Mouse (Mus musculus): ENCODE measurements at regions not wholly inside any gene's neighbourhood (a gene's known extent, or its start where the extent isn't known, plus 50 kb on each side); places are given as distances from the start of the nearest gene placed in this dataset.
A peak's percentile ranks its signal among the peaks of the same experiment; 100 is the strongest.

- DNase-seq (ENCODE audit: low spot score in 2 of 2) = no peak
These were observed 89.8 kb downstream of the Kif26a start for GRCm38 (mm10) chr12:112235841-112236240.

DNA sequence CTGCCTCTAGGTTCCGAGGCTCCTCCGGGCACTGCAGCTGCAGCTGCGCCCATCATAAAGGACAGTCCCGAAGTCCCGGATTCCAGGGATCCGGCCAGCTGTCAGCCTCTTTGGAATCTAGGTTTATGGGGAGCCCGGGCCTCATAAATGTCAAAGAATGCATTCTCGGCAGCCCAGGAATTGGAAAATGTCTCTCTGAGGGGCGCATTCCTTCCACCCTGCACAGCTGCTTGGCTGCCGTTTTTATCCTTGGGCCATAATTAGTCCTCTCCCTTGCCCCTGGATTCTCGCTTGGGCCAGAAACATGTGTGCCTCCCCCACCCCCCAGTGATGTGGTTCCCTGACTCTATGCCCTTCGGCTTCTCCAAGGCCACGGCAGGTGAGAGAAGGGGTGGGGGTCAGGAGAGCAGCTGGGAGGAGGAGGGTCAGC, 91.1 kb downstream of the Kif26a start:
- DNase-seq (ENCODE audit: low spot score in 2 of 2) = no peak

DNA sequence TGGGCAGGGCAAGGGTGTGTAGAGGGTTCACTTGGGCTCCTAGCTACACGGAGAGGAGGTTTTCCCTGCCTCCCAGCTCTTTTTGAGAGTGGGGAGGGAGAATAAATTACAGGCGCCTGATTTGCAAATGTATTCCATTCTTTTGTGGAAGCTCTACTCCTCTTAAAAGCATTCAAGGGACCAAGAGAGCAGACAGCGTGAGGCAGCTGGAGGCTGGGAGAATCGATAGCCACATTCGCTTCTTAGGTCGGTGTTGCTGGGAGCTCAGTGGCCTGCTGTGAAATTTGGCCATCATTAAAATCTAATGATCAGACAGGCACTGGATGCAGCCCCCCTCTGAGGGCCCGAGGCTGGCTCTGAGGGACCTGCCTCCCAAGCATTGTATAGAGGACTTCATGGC, 92.8 kb downstream of the Kif26a start:
- no peak for DNase-seq (ENCODE audit: low spot score in 2 of 2)

- no peak for DNase-seq (ENCODE audit: low spot score in 2 of 2)
These were observed 95.7 kb downstream of the Kif26a start for GRCm38 (mm10) chr12:112241740-112242171.

DNA sequence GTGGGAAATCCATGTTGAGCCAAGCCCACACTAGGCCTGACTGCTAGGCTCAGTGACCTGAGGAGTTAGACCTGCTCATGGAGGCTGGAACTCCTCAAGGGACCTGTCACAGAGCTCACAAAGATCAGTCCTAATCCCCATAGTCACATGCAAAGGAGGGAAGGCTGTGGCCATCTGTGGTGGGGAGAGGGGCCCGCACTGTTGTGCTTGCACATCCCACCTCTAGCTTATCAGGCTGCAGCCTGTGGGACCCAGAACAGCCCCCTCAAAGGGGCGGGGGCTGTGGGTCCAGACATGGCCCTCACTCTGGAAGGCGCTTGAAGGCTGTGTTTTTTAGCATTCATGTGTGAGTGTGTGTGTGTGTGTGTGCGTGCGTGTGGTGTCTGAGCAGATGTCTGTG, 97.2 kb downstream of the Kif26a start:
- DNase-seq (ENCODE audit: low spot score in 2 of 2) = no peak

DNA sequence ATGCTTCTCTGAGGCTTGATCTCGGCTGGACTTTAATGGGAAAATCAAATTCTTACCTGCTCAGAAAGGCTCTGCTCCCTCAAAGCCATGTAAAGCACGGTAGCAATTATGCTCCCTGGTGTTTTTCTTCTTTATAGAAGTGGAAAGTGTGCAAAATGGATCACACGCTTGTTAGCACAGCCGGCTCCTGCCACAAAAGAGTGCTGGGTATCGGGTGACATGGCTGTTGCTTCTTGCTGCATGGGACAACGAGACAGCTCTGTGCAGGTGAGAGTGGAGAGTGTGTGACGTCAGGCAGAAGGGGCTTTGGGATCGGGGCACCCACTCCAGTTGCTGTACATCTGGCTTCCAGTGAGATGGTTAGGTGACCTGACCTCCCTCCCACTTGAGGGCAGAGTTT, 104.9 kb downstream of the Kif26a start:
- no peak for DNase-seq (ENCODE audit: low spot score in 2 of 2)

DNA sequence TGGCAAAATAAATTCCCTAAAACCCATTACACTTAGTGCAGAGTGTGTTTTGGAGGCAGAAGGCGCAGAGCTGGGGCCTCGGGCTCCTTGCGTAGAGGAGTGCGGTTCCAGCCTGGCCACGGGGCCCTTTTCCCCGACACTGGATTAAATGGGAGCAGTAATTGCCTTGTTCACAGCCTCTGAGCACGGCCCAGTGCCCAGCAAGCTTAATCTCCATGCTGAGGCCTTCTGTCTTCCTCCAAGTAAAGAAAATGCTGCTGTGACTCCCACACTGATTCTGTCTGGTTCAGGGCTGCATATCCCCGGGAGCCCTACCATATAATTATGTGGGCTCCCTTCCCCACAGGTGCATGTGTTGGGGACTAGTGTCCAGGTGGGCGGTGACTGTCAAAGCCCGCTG, 107.5 kb downstream of the Kif26a start:
- peak in 1 of 2 experiments; percentile 29 for DNase-seq (ENCODE audit: low spot score in 2 of 2)

DNA sequence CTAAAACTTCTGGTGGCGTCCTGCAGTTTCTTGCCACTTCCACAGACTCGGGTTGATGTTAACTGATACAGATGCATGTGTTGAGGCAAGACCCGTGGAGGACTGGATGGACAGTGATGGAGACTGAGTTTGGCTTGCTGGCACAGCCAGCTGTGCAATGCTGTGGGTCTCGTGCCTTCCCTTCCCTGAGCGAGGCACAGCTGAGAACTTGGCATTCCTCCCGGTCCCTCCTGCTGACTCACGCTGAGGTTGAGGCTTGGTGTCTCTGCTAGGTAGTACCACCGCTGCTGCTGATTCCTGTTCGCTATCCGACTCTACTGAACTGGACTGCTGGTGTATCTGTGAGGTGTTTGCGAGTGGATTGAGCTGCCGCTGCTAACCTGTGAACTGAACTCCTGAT, 109.2 kb downstream of the Kif26a start:
- no peak for DNase-seq (ENCODE audit: low spot score in 2 of 2)

DNA sequence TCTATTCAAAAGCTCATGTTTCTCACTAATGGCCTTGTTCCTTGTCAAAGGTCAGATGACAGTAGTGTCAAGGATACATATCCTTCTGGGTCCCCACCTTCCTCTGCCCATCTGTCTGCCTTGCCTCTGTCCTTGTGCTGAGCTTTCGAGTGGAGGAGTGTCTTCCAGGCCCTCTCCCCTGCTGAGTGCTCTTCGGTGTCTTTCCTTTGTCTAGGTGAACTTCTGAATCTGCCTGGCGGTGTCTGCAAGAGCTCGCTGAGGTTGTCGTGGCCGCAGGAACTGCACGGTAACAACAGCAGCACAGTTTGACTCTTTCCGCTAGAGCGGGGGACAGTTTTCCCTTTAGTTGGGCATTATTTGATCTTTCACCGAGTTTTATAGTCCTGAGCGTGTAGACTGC, 111.7 kb downstream of the Kif26a start:
- DNase-seq (ENCODE audit: low spot score in 2 of 2) = no peak

GRCm38 (mm10) chr12:112263283-112264056, 117.5 kb downstream of the Kif26a start:
- peak; percentile 12 to 33 for DNase-seq (ENCODE audit: low spot score in 2 of 2)

DNA sequence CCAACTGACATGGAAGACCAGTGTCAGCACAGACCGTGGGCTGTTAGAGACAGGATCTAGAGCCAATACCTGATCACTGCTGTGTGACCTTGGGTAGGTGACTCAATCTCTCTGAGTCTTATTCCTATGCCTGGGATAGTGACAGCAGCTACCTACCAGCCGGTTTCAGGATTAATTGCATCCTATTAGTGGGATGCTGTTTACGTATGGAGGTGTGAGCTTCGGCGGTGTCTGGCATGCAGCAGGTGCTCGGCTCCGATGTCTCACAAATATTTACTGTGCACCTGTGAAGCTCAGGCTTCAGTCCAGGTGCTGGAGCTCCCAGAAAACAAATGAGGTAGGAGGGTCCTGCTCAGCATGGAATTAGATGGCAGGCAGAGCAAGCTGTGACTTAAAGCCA, 118.2 kb downstream of the Kif26a start:
- DNase-seq (ENCODE audit: low spot score in 2 of 2) = peak in 1 of 2 experiments; percentile 10

DNA sequence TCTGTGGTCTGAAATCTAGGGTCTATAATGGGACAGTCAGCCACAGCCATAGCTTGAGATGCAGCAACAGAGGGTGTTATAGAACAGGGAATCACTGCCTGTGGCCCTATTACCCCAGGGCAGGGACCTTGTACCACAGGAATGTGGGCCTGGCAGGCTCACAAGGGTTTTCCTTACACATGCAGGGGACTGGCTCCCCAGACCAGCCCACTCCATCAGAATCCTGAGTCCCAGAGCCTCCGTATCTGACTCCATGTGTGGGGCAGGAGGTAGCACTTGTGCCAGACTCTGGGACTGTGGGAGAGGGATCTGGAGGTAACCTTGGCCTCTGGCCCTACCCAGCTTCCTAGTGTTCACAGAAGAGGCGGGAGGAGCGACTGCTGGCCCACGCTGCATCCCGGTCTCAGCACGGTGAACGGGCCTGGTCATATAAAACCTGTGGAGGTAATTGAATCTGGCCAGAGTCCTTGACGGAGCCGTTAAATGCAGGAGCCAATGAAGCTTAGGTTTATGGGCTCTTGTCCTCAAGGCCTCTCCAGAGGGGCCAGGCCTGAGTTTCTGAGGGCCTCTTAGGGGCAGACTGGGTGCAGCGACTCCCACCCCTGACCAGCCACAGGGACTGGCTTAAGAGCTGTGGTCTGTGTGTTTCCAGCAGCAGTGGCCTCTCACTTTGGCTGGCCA, 119.4 kb downstream of the Kif26a start:
- no peak for DNase-seq (ENCODE audit: low spot score in 2 of 2)

DNA sequence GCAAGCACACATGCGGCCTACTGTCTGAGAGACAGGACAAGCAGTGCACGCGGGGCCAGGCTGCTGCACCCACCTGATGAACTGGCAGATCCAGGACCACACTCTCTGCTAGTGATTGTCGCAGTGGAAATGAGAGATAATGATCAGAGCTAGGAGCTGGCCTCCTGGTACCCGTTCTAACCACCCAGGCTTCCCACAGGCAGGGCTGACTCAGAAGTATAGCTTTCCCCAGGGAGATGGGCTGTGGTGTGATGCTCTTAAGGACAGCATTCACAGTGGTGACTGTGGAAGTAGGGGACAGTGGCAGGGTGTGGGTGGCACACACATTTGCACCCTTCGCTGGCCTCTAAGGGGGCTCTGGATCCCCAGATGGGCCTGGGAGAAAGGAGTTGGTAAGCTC, 128.0 kb downstream of the Kif26a start:
- no peak for DNase-seq (ENCODE audit: low spot score in 2 of 2)

- no peak for DNase-seq (ENCODE audit: low spot score in 2 of 2)
These were observed 128.7 kb downstream of the Kif26a start for GRCm38 (mm10) chr12:112274756-112275155.

GRCm38 (mm10) chr12:112276651-112277050, 130.6 kb downstream of the Kif26a start:
- DNase-seq (ENCODE audit: low spot score in 2 of 2) = no peak

- DNase-seq (ENCODE audit: low spot score in 2 of 2) = no peak
These were observed 131.5 kb downstream of the Kif26a start for GRCm38 (mm10) chr12:112277511-112277910.

DNA sequence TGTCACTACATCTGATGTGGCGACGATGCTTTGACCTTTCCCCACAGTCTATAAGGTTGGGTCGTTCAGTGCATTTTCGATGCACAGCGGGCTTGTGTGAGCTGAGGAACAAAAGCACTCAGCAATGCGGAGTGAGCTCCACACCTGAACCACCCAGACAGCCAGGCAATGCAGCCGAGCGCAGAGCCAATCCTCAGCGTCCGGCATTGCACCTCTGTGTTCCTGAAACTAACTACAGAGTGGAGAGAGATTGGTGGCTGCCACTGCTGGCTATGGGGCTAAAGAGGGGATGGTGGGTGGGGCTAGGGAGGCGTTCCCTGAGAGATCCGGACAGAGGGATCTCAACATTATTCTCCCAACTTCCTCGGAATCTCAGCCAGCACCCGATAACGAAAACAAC, 139.1 kb downstream of the Kif26a start:
- DNase-seq (ENCODE audit: low spot score in 2 of 2) = no peak

DNA sequence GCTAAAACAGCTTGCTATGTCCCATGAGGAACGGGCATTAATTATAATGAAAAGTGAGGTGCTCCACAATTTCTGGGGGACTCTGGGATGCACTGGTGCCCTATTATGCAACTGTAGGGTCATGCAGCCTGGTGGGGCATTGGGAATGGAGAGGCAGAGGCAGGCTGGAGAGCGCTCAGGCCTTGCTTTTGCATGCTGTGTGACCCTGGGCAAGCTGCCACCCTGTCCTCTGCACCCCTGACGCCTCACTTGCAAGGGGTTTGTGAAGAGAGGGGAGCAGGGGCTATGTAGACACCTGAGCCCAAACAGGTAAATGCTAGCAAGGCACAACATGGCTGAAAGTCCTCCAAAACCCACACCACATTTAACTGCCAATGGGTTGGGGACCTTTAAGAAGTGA, 142.8 kb downstream of the Kif26a start:
- DNase-seq (ENCODE audit: low spot score in 2 of 2) = no peak

GRCm38 (mm10) chr12:112290299-112290698, 144.3 kb downstream of the Kif26a start:
- DNase-seq (ENCODE audit: low spot score in 2 of 2) = peak; percentile 10 to 32

DNA sequence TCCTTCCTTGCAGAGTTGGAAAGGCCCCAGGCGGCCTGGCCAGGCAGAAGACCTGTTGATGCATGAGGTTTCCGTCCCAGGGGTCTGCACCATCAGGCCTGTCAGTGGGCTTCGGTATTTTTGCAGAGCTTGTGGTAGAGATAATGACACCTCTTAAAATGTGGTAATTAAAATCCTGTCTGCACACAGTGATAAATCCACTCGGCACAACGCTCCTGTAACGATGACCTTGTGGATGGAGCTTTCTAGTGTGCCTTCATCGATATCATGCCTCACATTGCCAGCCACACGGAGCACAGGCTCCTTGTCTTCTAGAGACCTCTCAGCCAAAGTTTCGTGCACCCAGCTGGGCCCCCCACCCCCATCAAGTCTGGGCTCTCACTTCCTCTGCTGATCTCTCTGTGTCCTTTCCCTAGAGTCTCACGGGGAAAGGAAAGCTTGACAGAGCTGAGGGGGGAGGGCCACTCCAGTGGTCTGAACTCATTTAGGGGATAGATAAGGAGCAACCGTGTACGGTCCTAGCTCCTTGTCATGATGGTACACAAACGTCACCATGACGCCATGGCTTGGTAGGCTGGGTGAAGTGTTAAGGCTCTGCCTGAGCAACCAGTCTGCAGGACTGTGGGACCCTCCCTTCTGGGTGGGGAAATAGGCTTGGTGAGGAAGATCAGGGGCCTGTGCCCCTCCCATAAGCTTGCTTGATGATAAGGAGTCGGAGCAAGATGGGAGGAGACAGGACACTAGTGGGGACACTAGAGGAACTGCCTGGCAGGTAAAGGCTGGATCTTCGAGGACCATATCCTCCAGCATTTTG, 145.9 kb downstream of the Kif26a start:
- DNase-seq (ENCODE audit: low spot score in 2 of 2) = no peak

DNA sequence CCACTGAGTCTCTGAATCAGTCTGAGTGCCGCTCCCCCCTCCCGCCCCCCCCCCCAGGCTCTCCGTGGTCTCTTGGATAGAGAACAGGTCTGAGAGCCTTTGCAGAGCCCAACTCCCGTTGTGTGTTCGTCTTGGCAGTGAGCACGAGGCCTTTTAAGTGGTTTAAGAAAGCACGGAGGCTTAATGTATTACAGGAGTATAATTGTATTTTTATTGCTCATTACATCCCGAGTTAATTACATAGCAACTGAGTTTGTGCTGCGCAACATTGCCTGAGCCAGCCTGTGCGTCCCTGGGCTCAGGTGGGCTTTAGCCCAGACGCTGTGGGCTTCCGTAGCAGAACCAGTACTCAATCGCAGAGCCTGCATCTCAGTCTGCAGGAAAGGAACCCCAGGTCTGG, 147.1 kb downstream of the Kif26a start:
- no peak for DNase-seq (ENCODE audit: low spot score in 2 of 2)

DNA sequence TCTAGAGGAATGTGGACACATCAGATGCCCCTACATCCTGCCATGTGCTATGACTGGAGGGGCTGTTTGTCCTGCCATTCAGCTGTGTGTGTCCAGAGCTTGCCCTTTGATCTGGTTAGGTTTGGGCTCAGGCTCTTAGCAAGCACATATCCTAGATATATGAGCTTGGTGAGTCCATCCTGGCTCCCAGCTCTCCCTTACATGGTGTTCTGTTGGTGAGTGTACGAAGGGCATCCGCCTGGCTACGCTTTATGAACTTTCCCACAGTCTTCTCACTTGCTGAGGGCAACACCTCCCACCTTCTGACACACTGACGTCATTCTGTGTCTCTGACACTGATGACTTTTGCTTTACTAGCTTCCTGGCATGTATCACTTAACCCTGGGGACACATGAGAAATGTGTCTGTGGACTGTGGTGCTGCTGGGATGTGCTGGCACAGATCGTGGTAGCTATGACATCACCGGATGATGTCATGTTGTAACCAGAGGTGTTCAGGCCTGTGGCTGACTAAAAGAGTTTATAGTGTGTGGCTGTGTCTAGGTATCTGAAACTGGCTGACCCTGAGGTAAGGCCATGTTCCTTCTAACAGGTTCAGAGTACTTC, 149.4 kb downstream of the Kif26a start:
- DNase-seq (ENCODE audit: low spot score in 2 of 2) = no peak
